Mouse (Mus musculus) thymus, adult 2 months (tissue): Measurements from ENCODE around the gene Chd9. TPM values are rescaled to one million over a fixed set of nuclear protein-coding genes. Genes with fewer than 3 reads are reported as not detected.

Experiments used
- DNase-seq: peaks from one replicate; pipeline ENCODE4 v3.0.0; 2021
- H3K27ac ChIP-seq: fragments of 200-500 bp; 2 replicates; pipeline ENCODE4 v1.5.1; 2012; ENCODE audit warnings: low read length, control low read depth; ENCODE audit not compliant: control insufficient read depth, insufficient read depth
- H3K27me3 ChIP-seq: fragments of 200-500 bp; 2 replicates; pipeline ENCODE4 v1.6.1; 2012; ENCODE audit warnings: mild to moderate bottlenecking, low read length, moderate library complexity, mixed read lengths; ENCODE audit not compliant: control insufficient read depth, insufficient read depth
- H3K36me3 ChIP-seq: fragments of 200-500 bp; 2 replicates; pipeline ENCODE4 v1.6.1; 2012; ENCODE audit warnings: mild to moderate bottlenecking, low read length, moderate library complexity; ENCODE audit not compliant: control insufficient read depth, insufficient read depth
- H3K4me1 ChIP-seq: fragments of 200-500 bp; replicated peaks from 2 replicates; pipeline ENCODE4 v1.6.1; 2012; ENCODE audit warnings: low read length; ENCODE audit not compliant: control insufficient read depth, insufficient read depth
- H3K4me3 ChIP-seq: fragments of 200-500 bp; 2 replicates; pipeline ENCODE4 v1.5.1; 2012; ENCODE audit warnings: mild to moderate bottlenecking, low read length, control low read depth, moderate library complexity; ENCODE audit not compliant: control insufficient read depth, insufficient read depth
- CTCF ChIP-seq: fragments of 200-500 bp; IDR thresholded peaks from 2 replicates; pipeline ENCODE4 v1.5.1; 2012; ENCODE audit warnings: mild to moderate bottlenecking, control low read depth, low read length, moderate library complexity, borderline replicate concordance; ENCODE audit not compliant: control insufficient read depth, poor library complexity, insufficient read depth; ENCODE audit errors: extremely low read depth
- POLR2A ChIP-seq: fragments of 200-500 bp; IDR thresholded peaks from 2 replicates; pipeline ENCODE4 v1.6.1; 2012; ENCODE audit warnings: mild to moderate bottlenecking, low read length, control low read depth, moderate library complexity; ENCODE audit not compliant: control insufficient read depth, poor library complexity, insufficient read depth; ENCODE audit errors: extremely low read depth
- WGBS: fragments of 180-500 bp; shearing (Covaris S2); methylation state at CpG from one replicate; pipeline ENCODE4 v1.1.7; 2018; 5-methylcytosine and 5-hydroxymethylcytosine counted together
- polyA plus RNA-seq: library from polyadenylated mRNA; depleted of rRNA; stranded (reverse); fragments of >200 nt; gene quantifications from 2 replicates; pipeline ENCODE4 v1.2.3, GENCODE M21; 2012

Gene Chd9
- polyA plus RNA-seq, 1 experiment: 127 TPM

DNA sequence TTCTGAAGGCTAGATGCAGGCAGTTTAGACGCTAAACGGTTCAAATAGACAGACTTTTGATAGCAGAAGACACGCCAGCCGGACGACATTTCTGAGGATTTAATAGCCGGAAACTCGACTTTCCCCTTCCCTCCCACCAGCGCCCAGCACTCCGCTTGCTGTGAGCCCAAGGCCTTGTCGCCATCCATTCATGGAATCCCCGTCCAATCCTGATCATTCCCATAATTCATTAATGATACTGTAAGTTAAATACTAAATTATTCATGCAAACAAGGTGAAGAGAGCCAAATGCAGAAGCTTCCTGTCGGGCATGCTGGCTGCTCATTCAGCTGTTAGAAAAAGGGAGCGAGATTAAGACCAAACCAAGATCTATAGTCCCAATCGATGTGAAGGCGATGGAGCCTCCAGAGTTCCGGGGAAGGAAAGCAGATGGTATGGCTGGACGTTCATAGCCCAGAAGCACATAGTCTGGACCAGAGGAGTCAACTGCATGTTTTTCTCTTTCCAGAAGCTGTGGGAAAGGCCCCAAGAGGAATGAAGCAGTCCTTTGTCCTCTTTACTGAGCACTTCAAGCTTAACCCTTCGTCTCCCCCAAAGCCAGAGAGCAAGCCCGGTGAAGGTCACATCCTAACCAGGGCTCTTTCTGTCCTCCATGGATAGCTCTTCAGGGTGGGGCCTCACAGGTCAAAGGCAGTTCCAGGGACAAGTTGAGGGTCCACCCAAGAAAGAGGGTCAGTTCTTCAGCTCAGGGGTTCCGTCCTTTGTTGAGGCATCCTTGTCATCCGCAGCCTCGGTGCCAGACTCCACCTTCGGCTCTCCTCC, 11.9 kb upstream of the Chd9 start:
- H3K27me3 ChIP-seq: no peaks in the 10 kb centered on the region
- no peak overlapping the region for H3K27ac ChIP-seq
- no peak for DNase-seq
- H3K4me3 ChIP-seq: no peak overlapping the region
- no peaks in the 10 kb centered on the region for H3K36me3 ChIP-seq
- WGBS: 94% methylated on average over 23 of the region's 23 CpGs
- no peak for TF ChIP-seq CTCF
- no peak for TF ChIP-seq POLR2A
- H3K4me1 ChIP-seq: no peaks in the 10 kb centered on the region

DNA sequence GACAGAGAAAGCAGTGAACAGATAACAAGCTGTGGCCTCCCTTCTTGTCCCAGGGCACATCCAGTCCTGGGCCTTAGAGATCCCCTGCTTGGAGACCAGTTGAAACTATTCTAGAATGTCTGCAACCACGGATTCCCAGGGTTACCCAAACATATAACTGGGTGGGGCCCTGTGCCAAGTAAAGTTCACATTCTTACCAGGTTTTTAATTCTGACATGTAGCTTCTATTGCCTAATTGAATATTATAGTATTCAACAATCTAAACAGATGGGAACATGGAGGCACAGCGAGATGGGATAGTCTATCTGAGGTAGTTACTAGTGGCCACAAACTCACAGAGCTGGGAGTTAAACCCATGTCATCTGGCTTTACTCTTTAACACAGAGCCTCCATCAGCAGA, 10.9 kb upstream of the Chd9 start, which contains the start of gene Gm19935:
Gene Gm19935 (minus strand): TSS at position 101 of the 400 bp plus-strand sequence.
- H3K4me1 ChIP-seq: no peaks in the 10 kb centered on the region
- H3K27ac ChIP-seq: no peak within 1 kb of the TSS
- TF ChIP-seq CTCF: no peak
- TF ChIP-seq POLR2A: no peak
- no peak within 1 kb of the TSS for H3K4me3 ChIP-seq
- 81% methylated on average over 2 of the region's 2 CpGs for WGBS
- DNase-seq: no peak
- no peaks in the 10 kb centered on the region for H3K36me3 ChIP-seq
- no peaks in the 10 kb centered on the region for H3K27me3 ChIP-seq

DNA sequence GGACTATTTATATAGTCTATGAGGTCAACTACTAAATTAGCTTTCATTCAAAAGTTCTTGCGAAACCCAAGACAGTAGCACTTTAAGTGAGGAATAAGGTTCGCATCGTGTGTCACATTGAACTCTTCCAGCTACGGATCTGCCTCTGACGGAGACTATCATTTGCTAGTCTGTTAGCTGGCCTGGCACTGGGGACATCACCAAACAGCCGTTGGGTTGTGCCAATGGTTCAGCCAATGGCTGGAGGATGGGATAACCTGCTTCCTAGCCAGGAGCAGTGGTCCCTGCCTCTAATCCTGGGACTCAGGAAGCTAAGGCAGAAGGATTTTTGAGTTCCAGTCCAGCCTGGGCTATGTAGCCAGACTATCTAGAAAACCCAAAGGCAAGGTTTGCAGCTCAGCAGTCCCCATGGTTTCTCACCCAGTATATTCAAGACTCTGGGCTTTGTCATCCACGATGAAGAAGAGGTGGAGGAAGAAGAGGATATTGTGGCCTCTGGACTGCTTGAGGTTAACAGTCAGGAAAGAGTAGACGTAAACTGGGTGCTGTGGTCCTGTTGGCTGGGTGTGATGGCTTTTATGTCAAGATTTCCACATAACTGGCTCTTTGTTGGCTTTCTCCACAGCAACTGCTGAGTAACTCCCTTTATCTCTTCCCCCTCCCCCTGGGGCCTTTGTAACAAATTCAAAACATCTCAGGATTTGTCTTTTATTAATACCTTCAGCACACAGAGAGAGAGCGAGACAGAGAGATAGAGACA, 8.4 kb upstream of the Chd9 start:
- H3K4me1 ChIP-seq: peaks cover 3% of the 10 kb centered on the region
- no peaks in the 10 kb centered on the region for H3K27me3 ChIP-seq
- no peak overlapping the region for H3K4me3 ChIP-seq
- no peak overlapping the region for H3K27ac ChIP-seq
- TF ChIP-seq CTCF (no peak), POLR2A (no peak)
- 74% methylated on average over 9 of the region's 9 CpGs for WGBS
- H3K36me3 ChIP-seq: no peaks in the 10 kb centered on the region
- no peak for DNase-seq

DNA sequence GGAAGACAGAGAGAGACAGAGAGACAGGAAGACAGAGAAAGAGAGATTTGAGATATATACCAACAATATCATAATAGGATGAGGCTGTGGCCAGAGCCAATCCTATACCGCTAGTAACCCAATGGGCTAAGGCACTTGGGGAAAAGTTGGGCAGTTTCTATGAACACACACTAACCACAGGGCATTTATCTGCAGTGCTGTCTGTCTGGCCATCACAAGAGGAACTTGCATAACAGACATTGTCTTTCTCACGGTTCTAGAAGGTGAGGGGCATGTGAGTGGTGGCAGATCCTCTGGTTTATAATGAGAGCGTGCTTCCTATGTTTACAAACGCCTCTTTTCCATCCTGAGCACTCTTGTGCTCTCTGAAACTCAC, 7.8 kb upstream of the Chd9 start:
- 38% methylated on average over 4 of the region's 4 CpGs for WGBS
- no peak for TF ChIP-seq POLR2A
- TF ChIP-seq CTCF: no peak
- Histone ChIP-seq H3K4me3 (no peak overlapping the region), H3K27me3 (no peaks in the 10 kb centered on the region), H3K4me1 (peaks cover 3% of the 10 kb centered on the region), H3K36me3 (no peaks in the 10 kb centered on the region), H3K27ac (no peak overlapping the region)
- no peak for DNase-seq

DNA sequence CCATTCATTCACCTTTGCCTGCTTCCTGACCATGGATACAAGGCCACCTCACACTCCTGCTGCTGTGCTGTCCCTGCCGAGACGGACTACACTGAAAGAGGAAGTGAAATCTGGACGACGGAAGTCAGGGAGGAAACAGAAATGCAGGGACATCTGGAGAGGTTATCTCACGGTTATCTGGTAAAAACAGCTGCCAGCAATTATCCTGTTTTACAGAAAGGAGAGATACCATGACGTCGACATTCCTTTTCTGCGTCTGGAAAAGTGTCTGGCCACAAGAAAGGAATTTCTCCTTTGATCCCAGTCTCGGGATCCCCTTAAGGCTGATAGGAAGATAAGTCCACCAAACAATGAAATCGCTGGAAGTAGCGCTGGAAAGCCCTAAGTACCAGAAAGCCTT, 5.7 kb upstream of the Chd9 start:
- no peaks in the 10 kb centered on the region for H3K36me3 ChIP-seq
- no peaks in the 10 kb centered on the region for H3K27me3 ChIP-seq
- H3K4me1 ChIP-seq: peaks cover 3% of the 10 kb centered on the region
- TF ChIP-seq POLR2A (no peak), CTCF (no peak)
- no peak for DNase-seq
- no peak overlapping the region for H3K4me3 ChIP-seq
- WGBS: 30% methylated on average over 11 of the region's 11 CpGs
- H3K27ac ChIP-seq: no peak overlapping the region

DNA sequence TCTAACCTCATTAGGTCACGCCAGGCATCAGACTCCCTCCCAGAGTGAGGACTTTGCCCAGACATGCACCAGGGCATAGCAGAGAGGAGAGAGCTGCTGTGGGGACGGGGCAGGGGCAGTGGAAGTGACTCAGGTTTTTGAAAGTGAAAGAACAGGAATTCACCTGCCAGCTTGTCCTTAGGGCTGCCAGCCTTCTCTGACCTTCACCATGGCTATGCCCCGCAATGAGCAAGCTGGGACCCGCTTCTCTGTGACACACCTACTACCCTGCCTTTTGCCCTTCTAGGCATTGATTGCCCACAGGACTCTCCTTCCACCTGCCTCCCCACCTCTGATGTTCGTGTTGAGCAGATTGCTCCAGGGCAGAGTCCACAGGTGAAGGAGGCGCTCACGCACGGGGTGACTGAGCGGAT, 2.7 kb upstream of the Chd9 start:
- 76% methylated on average over 9 of the region's 9 CpGs for WGBS
- Histone ChIP-seq H3K4me3 (no peak overlapping the region), H3K27ac (no peak overlapping the region), H3K27me3 (no peaks in the 10 kb centered on the region), H3K36me3 (no peaks in the 10 kb centered on the region), H3K4me1 (peaks cover 15% of the 10 kb centered on the region)
- DNase-seq: no peak
- TF ChIP-seq POLR2A (no peak), CTCF (no peak)
